Mouse (Mus musculus) lung, embryonic 15.5 days (tissue): Measurements from ENCODE around the gene Grhl1. TPM values are rescaled to one million over a fixed set of nuclear protein-coding genes. Genes with fewer than 3 reads are reported as not detected.
"Not testable (repeated sequence)": the region's sequence is repeated elsewhere in the genome, so short reads cannot be mapped to it uniquely, and the experiment has no call there.

Experiments
- ATAC-seq: fragments of 200-750 bp; cut with Nextera tagmentation; 2 replicates; pipeline ENCODE4 v1.8.0; 2017; ENCODE audit warnings: moderate number of reproducible peaks, borderline replicate concordance; ENCODE audit not compliant: low FRiP score, low TSS enrichment; ENCODE audit errors: extremely low read depth
- H3K27ac ChIP-seq: fragments of 300-500 bp; sonication (generic); 2 replicates; pipeline ENCODE4 v1.5.1; 2015; ENCODE audit warnings: moderate library complexity, mild to moderate bottlenecking, inconsistent platforms
- H3K27me3 ChIP-seq: fragments of 300-500 bp; sonication (generic); 2 replicates; pipeline ENCODE4 v1.6.1; 2015; ENCODE audit warnings: inconsistent platforms
- H3K36me3 ChIP-seq: fragments of 300-500 bp; sonication (generic); 2 replicates; pipeline ENCODE4 v1.6.1; 2015; ENCODE audit warnings: inconsistent platforms
- H3K4me1 ChIP-seq: fragments of 300-500 bp; sonication (generic); 2 replicates; pipeline ENCODE4 v1.6.1; 2015; ENCODE audit warnings: inconsistent platforms
- H3K4me2 ChIP-seq: fragments of 300-500 bp; sonication (generic); 2 replicates; pipeline ENCODE4 v1.6.1; 2015; ENCODE audit warnings: inconsistent platforms, mild to moderate bottlenecking, moderate library complexity
- H3K4me3 ChIP-seq: fragments of 300-500 bp; sonication (generic); 2 replicates; pipeline ENCODE4 v1.5.1; 2015; ENCODE audit warnings: mild to moderate bottlenecking, inconsistent platforms
- H3K9ac ChIP-seq: fragments of 300-500 bp; sonication (generic); 2 replicates; pipeline ENCODE4 v1.6.1; 2015; ENCODE audit warnings: inconsistent platforms
- H3K9me3 ChIP-seq: fragments of 300-500 bp; sonication (generic); 2 replicates; pipeline ENCODE4 v1.6.1; 2016; ENCODE audit warnings: inconsistent platforms
- WGBS: fragments of 180-500 bp; shearing (Covaris S2); methylation state at CpG from one replicate; pipeline ENCODE4 v1.1.7; 2015; 5-methylcytosine and 5-hydroxymethylcytosine counted together
- polyA plus RNA-seq: library from polyadenylated mRNA; unstranded; fragments of >200 nt; fragmentation: Nextera tagmentation; extraction: Ambion mirVana; gene quantifications from 2 replicates; pipeline ENCODE4 v1.2.1, GENCODE M21; 2015

The Grhl1 gene
- 3.7 and 3.9 TPM in 2 replicates for polyA plus RNA-seq

DNA sequence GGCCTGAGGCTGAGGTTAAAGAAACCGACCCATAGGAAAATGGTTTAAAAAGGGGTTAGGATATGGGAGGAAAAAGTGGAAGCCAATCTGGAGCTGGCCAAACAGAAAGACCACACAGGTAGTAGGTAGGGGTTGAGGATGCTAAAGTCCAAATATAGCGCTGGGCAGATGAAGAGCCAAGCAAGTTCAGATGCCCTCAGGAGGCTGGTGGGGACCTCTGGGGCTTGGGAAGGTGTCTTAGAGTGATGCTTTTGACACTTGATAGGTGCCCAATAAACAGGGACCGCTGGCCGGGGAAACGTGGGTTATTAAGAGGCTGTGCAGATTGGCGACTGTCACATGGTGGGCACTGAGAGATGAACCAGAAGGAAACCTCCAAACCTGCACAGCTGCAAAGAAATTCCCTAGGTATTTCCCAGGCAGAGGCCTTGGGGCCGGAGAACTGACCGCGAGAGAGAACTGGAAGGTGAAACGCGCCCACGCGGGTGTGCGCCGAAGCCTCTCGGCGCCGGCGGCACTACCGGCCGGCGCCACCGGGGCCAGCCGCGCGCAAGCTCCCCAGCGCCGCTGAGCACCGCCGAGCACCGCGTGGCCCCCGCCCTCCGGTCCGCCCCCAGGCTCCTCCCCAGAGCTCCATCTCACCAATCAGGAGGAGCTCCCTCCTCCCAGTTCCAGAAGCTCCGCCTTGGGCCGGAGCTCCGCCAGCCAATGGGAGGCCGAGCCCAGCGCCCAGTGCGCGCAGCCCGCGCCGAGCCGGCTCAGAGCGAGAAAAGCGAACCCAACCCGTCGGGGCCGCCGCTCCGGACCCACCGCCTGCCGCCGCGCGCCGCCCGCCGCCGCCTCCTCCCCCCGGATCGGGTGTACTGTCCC lies at the start of gene Grhl1:
Gene Grhl1 (plus strand): TSS at position 761 of the 870 bp plus-strand sequence.
- Histone ChIP-seq H3K36me3 (no peaks in the 10 kb centered on the region), H3K4me1 (peaks cover 20% of the 10 kb centered on the region), H3K27ac (no peak within 1 kb of the TSS), H3K9me3 (no peaks in the 10 kb centered on the region), H3K9ac (peak within 1 kb of the TSS; percentile 44), H3K4me3 (peak within 1 kb of the TSS; percentile 54), H3K4me2 (peak within 1 kb of the TSS; percentile 76), H3K27me3 (peaks cover 25% of the 10 kb centered on the region)
- 2% methylated on average over 61 of the region's 64 CpGs for WGBS
- peak; percentile 99 for ATAC-seq

DNA sequence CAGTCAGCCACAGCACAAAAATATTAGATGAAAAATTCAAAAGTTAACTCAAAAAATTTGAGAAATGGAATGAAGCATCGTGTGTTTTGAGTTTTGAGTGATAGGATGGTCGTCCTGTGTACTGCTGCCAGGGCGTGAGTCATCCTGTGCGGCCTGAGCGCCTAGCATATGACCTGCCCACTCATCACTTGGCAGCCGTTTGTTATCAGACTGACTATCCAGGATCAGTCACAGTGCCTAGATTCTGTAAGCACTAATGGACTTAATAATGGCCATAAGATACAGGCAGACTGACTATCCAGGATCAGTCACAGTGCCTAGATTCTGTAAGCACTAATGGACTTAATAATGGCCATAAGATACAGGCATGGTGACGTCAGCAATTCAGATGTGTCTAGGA lies 47.0 kb upstream of the Grhl1 start:
- not testable (repeated sequence) for H3K27ac ChIP-seq, H3K27me3 ChIP-seq, ATAC-seq, H3K4me2 ChIP-seq, H3K9me3 ChIP-seq, H3K9ac ChIP-seq, H3K4me3 ChIP-seq, H3K36me3 ChIP-seq, H3K4me1 ChIP-seq
- 77% methylated on average over 7 of the region's 7 CpGs for WGBS

DNA sequence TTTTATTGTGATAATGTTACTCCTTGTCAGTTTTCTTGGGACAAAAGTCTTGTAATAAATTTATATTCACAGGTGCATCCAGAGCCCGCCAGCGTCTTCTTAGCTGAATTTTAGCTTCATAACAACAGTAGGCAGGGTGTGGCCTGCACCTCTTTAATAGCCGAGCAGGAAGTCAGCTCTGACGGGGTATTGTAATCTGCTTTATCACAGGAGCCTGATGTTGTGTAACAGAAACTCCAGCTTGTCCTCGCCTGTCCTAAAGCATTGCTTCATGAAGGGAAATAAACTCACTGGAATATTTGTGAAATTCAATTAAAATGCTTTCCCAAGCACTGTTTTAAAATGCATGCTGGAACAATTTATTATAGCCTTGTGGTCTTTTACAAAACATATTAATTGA lies 35.7 kb upstream of the Grhl1 start:
- no peak for ATAC-seq
- Histone ChIP-seq H3K9ac (no peak overlapping the region), H3K27me3 (no peaks in the 10 kb centered on the region), H3K4me3 (no peak overlapping the region), H3K9me3 (no peaks in the 10 kb centered on the region), H3K36me3 (no peaks in the 10 kb centered on the region), H3K4me1 (no peaks in the 10 kb centered on the region), H3K27ac (no peak overlapping the region), H3K4me2 (no peak overlapping the region)
- WGBS = 61% methylated on average over 5 of the region's 5 CpGs

DNA sequence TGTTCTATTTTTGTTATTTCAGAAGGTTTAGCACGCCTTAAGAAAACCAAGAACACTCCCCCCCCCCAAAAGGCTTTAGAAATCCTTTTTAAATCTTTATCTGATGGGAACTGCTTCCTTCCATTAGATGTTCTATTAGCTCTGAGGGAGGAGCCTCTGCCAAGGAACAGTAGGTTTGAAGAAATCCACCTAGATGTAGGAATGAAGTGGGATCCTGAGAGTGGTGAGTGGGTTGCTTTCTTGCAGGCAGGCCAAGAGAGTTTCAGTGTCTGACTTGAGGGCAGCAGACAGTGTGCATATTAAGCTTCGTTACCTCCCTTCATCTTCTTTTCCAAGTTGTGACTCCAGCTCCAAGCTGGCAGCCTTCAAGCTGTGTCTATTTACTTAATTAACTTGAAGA lies 34.9 kb upstream of the Grhl1 start:
- Histone ChIP-seq H3K4me3 (no peak overlapping the region), H3K4me2 (no peak overlapping the region), H3K27me3 (no peaks in the 10 kb centered on the region), H3K27ac (no peak overlapping the region), H3K4me1 (no peaks in the 10 kb centered on the region), H3K36me3 (no peaks in the 10 kb centered on the region), H3K9ac (no peak overlapping the region), H3K9me3 (no peaks in the 10 kb centered on the region)
- 63% methylated on average over 2 of the region's 2 CpGs for WGBS
- ATAC-seq = no peak

DNA sequence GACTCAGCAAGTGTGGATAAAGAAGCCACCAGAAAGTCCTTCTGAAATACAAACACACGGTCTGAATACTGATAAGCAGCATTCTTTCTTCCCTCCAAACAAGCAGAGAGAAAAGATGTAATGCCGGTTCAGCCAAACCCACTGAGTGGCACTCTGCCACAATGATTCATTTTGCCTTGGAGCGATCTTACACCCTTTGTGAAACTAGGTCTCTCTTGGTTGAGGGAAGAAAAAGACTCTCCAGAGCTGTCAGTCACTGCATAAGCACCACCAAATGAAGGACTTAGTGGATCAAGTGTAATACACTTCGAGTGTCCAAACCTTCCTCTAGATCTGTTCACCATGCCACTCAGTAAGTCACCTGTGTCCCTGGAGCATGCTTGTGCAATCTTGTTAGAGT lies 34.1 kb upstream of the Grhl1 start:
- WGBS = 44% methylated on average over 4 of the region's 4 CpGs
- Histone ChIP-seq H3K4me2 (no peak overlapping the region), H3K27me3 (no peaks in the 10 kb centered on the region), H3K9ac (no peak overlapping the region), H3K36me3 (no peaks in the 10 kb centered on the region), H3K4me1 (no peaks in the 10 kb centered on the region), H3K9me3 (no peaks in the 10 kb centered on the region), H3K27ac (no peak overlapping the region), H3K4me3 (no peak overlapping the region)
- ATAC-seq = no peak

DNA sequence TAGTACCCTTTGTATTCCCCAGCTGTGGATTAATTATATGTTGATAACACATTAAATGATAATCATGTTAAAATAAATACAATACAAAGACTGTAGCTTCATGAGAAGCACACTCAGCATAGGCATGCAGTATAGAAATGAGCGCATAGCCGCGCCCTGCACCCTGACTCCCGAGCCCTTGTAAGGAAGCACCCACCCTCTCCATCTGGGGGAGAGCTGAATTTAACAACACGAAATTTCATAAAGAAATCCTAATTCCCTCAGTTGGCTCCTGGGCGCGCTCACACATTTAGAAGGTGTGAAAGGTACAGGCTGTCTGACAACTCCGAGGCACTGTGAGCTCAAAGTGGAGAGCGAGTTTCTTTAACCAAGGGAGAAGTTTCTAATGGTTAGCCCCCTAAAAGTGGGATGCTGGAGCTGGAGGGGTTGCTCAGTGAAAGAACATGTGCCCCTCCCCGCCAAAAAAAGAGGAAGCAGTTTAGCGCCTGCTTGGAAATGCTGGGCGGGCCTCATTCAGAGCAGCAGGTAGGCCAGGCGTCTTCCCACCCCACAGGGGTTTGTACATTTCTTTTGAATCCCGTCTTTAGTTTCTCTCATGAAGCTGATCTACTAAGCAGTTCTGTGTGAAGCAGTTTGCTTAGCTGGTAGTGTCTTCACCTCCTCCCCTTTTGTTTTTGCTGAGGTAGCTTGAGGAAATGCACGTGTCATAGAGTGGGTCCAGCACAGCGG lies 30.5 kb upstream of the Grhl1 start:
- H3K27me3 ChIP-seq = no peaks in the 10 kb centered on the region
- H3K36me3 ChIP-seq = no peaks in the 10 kb centered on the region
- no peaks in the 10 kb centered on the region for H3K9me3 ChIP-seq
- ATAC-seq = no peak
- H3K9ac ChIP-seq = no peak overlapping the region
- no peaks in the 10 kb centered on the region for H3K4me1 ChIP-seq
- WGBS = 86% methylated on average over 16 of the region's 16 CpGs
- H3K4me2 ChIP-seq = no peak overlapping the region
- H3K4me3 ChIP-seq = no peak overlapping the region
- no peak overlapping the region for H3K27ac ChIP-seq

DNA sequence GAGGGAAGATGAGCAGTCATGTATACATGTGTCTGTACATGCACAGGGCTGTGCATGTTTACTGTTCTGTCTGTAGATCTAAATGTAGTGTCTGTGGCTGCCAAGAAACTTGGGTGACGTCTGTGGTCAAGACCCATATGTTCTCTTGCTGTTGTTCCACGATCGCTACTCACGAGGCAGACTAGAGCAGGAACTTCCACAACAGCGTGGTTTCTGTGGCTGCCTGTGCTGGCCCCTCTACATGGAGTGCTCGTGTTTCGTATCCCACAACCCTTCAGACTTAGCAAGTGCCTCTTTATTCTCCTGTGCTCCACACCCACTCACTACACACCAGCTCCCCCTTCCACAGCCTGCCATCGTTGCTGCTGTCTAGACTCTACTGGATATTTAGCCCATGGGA lies 24.4 kb upstream of the Grhl1 start:
- no peak overlapping the region for H3K4me3 ChIP-seq

DNA sequence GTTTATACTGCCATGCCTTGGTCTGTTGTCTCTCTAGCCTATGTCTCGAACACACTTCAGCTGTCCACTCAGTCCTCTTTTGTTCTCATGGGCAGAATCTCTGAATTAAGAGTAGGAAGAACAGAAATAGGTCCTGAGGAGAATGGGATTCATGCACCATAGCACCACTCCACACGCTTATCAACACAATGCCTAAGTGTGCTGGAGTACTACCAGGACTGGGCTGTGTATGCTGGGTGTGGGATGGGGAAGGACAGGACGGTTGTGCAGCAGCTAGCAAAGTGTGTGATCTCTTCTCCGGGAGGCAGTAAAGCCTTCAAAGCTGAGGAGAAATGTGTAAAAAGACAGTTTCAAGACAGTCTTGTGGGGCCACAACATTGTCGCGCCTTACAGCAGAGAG lies 23.2 kb upstream of the Grhl1 start:
- no peak overlapping the region for H3K4me3 ChIP-seq
- WGBS = 88% methylated on average over 6 of the region's 6 CpGs
- no peaks in the 10 kb centered on the region for H3K4me1 ChIP-seq
- no peak overlapping the region for H3K4me2 ChIP-seq
- no peak for ATAC-seq
- H3K27me3 ChIP-seq = no peaks in the 10 kb centered on the region
- H3K9me3 ChIP-seq = no peaks in the 10 kb centered on the region
- H3K27ac ChIP-seq = no peak overlapping the region
- no peak overlapping the region for H3K9ac ChIP-seq
- H3K36me3 ChIP-seq = peaks cover 4% of the 10 kb centered on the region

More for the DNA sequence above, 24.4 kb upstream of the Grhl1 start:
- Histone ChIP-seq H3K9ac (no peak overlapping the region), H3K27ac (no peak overlapping the region), H3K36me3 (peaks cover 4% of the 10 kb centered on the region), H3K4me2 (no peak overlapping the region), H3K9me3 (no peaks in the 10 kb centered on the region), H3K27me3 (no peaks in the 10 kb centered on the region), H3K4me1 (no peaks in the 10 kb centered on the region)
- WGBS = 75% methylated on average over 8 of the region's 8 CpGs
- no peak for ATAC-seq

DNA sequence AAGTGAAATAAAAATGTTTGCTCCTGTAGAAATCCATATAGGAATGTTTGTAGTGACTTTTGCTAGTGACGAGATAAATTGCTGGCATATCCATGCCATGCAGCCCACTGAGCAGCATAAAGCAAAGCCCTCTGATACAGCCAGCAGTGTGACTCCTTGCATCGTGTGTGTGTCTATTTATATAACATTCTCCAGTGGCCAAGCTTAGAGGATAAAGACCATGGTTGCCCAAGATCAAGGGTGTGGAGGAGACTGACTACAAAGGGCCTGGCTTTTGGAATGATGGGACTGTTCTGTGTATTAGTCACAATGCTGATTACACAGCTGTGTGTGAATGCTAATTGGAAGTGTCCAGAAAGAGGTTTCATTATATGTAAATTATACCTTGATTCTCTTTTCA lies 19.6 kb upstream of the Grhl1 start:
- Histone ChIP-seq H3K27me3 (no peaks in the 10 kb centered on the region), H3K4me1 (no peaks in the 10 kb centered on the region), H3K9me3 (no peaks in the 10 kb centered on the region), H3K9ac (no peak overlapping the region), H3K36me3 (peaks cover 7% of the 10 kb centered on the region), H3K27ac (no peak overlapping the region), H3K4me3 (no peak overlapping the region), H3K4me2 (no peak overlapping the region)
- no peak for ATAC-seq
- WGBS = 77% methylated on average over 2 of the region's 2 CpGs

DNA sequence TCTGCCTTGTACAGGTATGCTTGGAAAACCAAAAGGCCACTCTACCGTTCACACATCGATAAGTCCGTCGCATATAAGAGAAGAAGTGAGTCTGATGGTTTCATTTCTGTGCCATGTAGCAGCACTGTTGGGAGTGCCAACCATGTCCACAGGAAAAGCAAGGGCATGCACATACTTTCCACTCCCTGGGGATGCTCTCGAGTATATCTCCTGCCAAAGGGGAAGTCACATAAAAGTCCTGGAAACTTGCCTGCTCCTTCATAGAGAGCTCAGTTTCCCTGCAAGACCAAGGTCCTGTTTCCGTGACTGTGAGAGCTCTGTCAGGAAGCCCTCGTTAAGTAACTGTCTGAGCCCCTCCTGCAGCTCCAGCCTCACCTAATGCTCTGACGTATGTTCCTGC lies 16.1 kb upstream of the Grhl1 start:
- Histone ChIP-seq H3K4me3 (no peak overlapping the region), H3K27me3 (no peaks in the 10 kb centered on the region), H3K27ac (no peak overlapping the region), H3K4me2 (no peak overlapping the region), H3K9ac (no peak overlapping the region), H3K4me1 (no peaks in the 10 kb centered on the region), H3K36me3 (0 out of 2 replicates have a peak, but pooled peaks cover 3% of the 10 kb centered on the region), H3K9me3 (no peaks in the 10 kb centered on the region)
- 79% methylated on average over 8 of the region's 8 CpGs for WGBS
- ATAC-seq = no peak

DNA sequence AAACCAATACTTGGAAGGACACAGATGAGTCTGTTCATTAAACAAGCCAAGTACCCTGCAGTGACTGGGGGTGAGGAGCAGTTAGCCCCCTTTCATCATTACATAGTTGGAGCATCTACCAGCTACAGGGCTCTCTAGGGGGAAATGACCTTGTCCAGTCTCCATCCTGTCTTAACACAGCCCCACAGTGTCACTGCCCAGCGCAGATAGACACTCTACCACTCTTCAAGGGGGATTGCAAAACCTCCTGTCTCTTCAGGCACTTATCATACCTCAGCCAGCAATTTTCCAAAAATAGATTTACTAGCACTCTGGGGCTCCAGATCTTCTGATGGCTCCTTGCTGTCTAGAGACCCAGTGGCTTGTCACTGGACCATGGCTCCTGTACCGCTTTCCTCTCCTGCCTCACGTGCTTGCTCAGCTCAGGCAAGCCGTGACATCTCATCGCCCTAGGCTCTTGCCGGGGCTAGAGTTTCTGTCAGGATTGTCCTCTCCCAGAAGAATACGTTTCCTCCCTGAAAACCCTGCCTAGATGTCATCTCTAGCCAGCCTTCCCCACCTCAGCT lies 8.6 kb upstream of the Grhl1 start:
- Histone ChIP-seq H3K36me3 (no peaks in the 10 kb centered on the region), H3K27ac (no peak overlapping the region), H3K4me2 (no peak overlapping the region), H3K9ac (no peak overlapping the region), H3K4me1 (no peaks in the 10 kb centered on the region), H3K9me3 (no peaks in the 10 kb centered on the region), H3K27me3 (no peaks in the 10 kb centered on the region), H3K4me3 (no peak overlapping the region)
- WGBS = 83% methylated on average over 7 of the region's 7 CpGs
- ATAC-seq = no peak

DNA sequence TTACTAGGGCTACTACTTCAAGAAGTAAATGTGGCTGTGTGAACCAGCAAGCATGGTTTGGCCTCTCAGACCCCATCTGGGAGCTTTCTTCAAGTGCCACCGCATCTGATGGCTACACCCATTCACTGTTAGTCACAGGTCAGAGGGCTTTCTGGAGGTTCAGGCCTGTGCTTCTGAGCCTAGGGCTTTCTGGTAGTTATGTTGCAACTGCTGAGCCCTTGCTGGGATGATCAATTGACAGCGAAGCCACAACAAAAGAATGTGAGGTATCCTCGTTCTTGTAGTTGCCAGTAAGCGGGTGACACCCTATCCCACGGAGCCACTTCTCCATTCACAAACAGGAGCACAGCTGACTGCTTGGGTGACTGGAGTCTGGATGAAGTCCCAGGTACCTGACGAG lies 6.8 kb upstream of the Grhl1 start:
- Histone ChIP-seq H3K4me1 (no peaks in the 10 kb centered on the region), H3K9me3 (no peaks in the 10 kb centered on the region), H3K4me3 (no peak overlapping the region), H3K27me3 (no peaks in the 10 kb centered on the region), H3K9ac (no peak overlapping the region), H3K36me3 (no peaks in the 10 kb centered on the region), H3K27ac (no peak overlapping the region), H3K4me2 (no peak overlapping the region)
- WGBS = 68% methylated on average over 6 of the region's 6 CpGs
- ATAC-seq = no peak
